Mouse (Mus musculus) midbrain, embryonic 14.5 days (tissue): ENCODE results near the gene 6820408C15Rik. TPM values are rescaled to one million over a fixed set of nuclear protein-coding genes. Genes with fewer than 3 reads are reported as not detected.

Experiments
- ATAC-seq: fragments of 200-750 bp; cut with Nextera tagmentation; 2 replicates; pipeline ENCODE4 v1.8.0; 2017; ENCODE audit warnings: moderate number of reproducible peaks, moderate library complexity; ENCODE audit not compliant: low FRiP score, low TSS enrichment
- DNase-seq: peaks from one replicate; pipeline ENCODE4 v3.0.0-alpha.2; 2015
- H3K27ac ChIP-seq: fragments of 300-500 bp; sonication (generic); replicated peaks from 2 replicates; pipeline ENCODE4 v1.5.1; 2014; ENCODE audit warnings: mild to moderate bottlenecking, low read depth, low read length, moderate library complexity
- H3K27me3 ChIP-seq: fragments of 300-500 bp; sonication (generic); 2 replicates; pipeline ENCODE4 v1.6.1; 2014; ENCODE audit warnings: low read length, control low read depth, mixed read lengths; ENCODE audit not compliant: control insufficient read depth, insufficient read depth
- H3K36me3 ChIP-seq: fragments of 300-500 bp; sonication (generic); 2 replicates; pipeline ENCODE4 v1.6.1; 2014; ENCODE audit warnings: low read length, control low read depth; ENCODE audit not compliant: control insufficient read depth, insufficient read depth
- H3K4me1 ChIP-seq: fragments of 300-500 bp; sonication (generic); 2 replicates; pipeline ENCODE4 v1.6.1; 2014; ENCODE audit warnings: mild to moderate bottlenecking, antibody characterized with exemption, low read length, control low read depth; ENCODE audit not compliant: control insufficient read depth, insufficient read depth
- H3K4me2 ChIP-seq: fragments of 300-500 bp; sonication (generic); 2 replicates; pipeline ENCODE4 v1.6.1; 2014; ENCODE audit warnings: mild to moderate bottlenecking, low read length, moderate library complexity
- H3K4me3 ChIP-seq: fragments of 300-500 bp; sonication (generic); replicated peaks from 2 replicates; pipeline ENCODE4 v1.5.1; 2014; ENCODE audit warnings: low read depth, low read length
- H3K9ac ChIP-seq: fragments of 300-500 bp; sonication (generic); replicated peaks from 2 replicates; pipeline ENCODE4 v1.6.1; 2014; ENCODE audit warnings: mild to moderate bottlenecking, low read length, moderate library complexity
- H3K9me3 ChIP-seq: fragments of 300-500 bp; sonication (generic); 2 replicates; pipeline ENCODE4 v1.6.1; 2016; ENCODE audit warnings: low read length, control low read depth, mixed read lengths; ENCODE audit not compliant: control insufficient read depth
- WGBS: fragments of 180-500 bp; shearing (Covaris S2); extraction: QIAGEN DNeasy Blood & Tissue Kit; methylation state at CpG from one replicate; pipeline ENCODE4 v1.1.7; 2014; 5-methylcytosine and 5-hydroxymethylcytosine counted together
- polyA plus RNA-seq: library from polyadenylated mRNA; unstranded; fragments of >200 nt; fragmentation: Nextera tagmentation; extraction: Ambion mirVana; gene quantifications from 2 replicates; pipeline ENCODE4 v1.2.1, GENCODE M21; 2014

Gene 6820408C15Rik
- polyA plus RNA-seq, result 1.0 and 1.1 TPM in 2 replicates

DNA sequence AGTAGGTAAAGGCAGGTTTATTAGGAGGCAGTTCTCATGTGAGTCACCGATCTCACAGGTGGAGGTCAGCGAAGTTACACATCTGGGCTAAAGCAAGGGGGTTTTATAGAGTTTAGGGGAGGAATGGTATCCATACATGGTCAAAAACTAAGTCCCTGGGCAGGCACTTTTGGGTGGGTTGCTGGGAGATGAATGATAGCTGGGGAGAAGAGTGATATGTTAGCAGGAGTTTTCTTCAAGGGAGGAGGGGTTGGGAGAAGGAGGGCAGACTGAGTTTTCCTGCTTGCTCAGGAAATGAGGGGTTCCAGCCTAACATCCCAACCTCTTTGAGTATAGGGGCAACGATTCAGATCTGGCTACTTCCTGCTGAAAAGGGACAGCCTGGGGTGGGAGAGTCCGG lies at the start of gene 6820408C15Rik:
TSS of gene 6820408C15Rik (plus strand) at position 301 of the 400 bp plus-strand sequence.
- DNase-seq (no peak), ATAC-seq (no peak)
- WGBS, result 29% methylated on average over 4 of the region's 4 CpGs
- 0 out of 2 replicates have a peak, but pooled peaks cover 5% of the 10 kb centered on the region for H3K9me3 ChIP-seq
- H3K4me3 ChIP-seq, result peak within 1 kb of the TSS; percentile 88
- H3K36me3 ChIP-seq, result no peaks in the 10 kb centered on the region
- H3K4me1 ChIP-seq, result peaks cover 32% of the 10 kb centered on the region
- peak within 1 kb of the TSS; percentile 98 for H3K9ac ChIP-seq
- peak within 1 kb of the TSS; percentile 79 for H3K4me2 ChIP-seq
- no peaks in the 10 kb centered on the region for H3K27me3 ChIP-seq
- peak within 1 kb of the TSS; percentile 96 for H3K27ac ChIP-seq

DNA sequence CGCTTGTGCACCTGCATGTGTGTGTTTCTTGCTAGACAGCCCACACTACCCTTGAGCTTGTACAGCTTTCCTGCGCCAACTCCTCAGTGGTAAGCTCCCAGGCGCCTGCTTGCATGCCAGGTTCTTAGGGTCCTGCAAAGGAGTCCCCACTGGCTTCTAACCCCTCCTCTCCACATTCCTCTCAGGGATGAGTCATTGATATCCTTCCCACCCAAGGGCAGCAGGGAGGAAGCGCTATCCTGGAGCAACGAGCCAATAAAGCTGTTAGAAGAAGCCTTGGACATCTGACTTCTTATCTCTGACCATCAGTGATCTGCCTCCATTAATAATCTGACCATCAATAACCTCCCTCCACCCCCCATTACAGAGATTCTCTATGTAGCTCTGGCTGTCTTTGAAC lies 47.5 kb upstream of the 6820408C15Rik start:
- Histone ChIP-seq H3K27me3 (no peaks in the 10 kb centered on the region), H3K9me3 (no peaks in the 10 kb centered on the region), H3K4me3 (no peak overlapping the region), H3K27ac (no peak overlapping the region), H3K4me2 (no peak overlapping the region), H3K9ac (no peak overlapping the region), H3K4me1 (no peaks in the 10 kb centered on the region), H3K36me3 (no peaks in the 10 kb centered on the region)
- 87% methylated on average over 5 of the region's 5 CpGs for WGBS
- DNase-seq, result no peak
- ATAC-seq, result no peak

DNA sequence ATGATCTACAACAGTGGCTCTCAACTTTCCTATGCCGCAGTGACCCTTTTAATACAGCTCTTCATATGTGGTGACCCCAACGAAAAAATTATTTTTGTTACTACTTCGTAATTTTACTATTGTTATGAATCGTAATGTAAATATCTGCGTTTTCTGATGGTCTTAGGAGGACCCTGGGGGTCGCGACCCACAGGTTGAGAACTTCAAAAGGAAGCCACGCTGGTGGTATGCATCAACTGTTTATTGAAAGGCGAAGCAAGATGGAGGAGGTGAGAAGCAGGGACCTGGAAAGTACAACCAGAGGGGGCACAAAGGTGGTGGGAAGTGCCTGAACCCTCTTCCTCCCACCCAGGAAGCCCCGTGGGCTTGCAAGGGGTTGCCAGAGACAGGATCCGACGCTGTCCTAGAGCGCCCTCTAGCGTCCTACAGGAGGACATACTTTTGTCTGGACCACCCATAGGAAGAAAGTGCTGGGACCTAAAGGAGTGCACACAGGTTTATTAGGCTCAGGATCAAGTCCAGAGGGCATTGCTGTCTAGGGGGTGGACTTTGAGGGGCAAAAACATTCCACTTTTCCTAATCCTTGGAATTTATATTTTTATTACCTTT lies 46.8 kb upstream of the 6820408C15Rik start:
- Histone ChIP-seq H3K4me1 (no peaks in the 10 kb centered on the region), H3K4me3 (no peak overlapping the region), H3K27ac (no peak overlapping the region), H3K27me3 (no peaks in the 10 kb centered on the region), H3K9me3 (no peaks in the 10 kb centered on the region), H3K36me3 (no peaks in the 10 kb centered on the region), H3K9ac (no peak overlapping the region), H3K4me2 (no peak overlapping the region)
- ATAC-seq, result no peak
- DNase-seq, result peak; percentile 85
- WGBS, result 31% methylated on average over 14 of the region's 14 CpGs

DNA sequence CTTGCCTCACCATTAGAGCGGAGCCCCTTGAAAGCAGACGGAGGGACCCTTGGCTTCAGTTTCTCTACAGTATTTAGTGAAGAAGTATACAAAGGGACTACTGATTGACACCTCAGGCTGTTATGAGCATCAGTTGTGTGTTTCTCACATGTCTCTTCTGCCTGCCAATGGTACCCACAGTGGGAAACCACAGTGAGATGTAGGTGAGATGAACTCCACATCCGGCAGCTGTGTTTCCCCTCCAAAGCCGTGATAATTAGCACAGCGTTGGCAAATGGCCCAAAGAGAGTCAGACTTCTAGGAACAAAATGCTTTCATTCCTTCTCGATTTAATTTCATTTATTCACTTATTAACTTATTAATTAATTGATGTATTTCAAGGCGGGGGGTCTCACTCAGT lies 43.3 kb upstream of the 6820408C15Rik start:
- Histone ChIP-seq H3K27ac (no peak overlapping the region), H3K4me3 (no peak overlapping the region), H3K4me1 (peaks cover 32% of the 10 kb centered on the region), H3K9me3 (no peaks in the 10 kb centered on the region), H3K9ac (no peak overlapping the region), H3K36me3 (no peaks in the 10 kb centered on the region), H3K4me2 (no peak overlapping the region), H3K27me3 (no peaks in the 10 kb centered on the region)
- ATAC-seq, result no peak
- WGBS, result 85% methylated on average over 7 of the region's 7 CpGs
- no peak for DNase-seq

DNA sequence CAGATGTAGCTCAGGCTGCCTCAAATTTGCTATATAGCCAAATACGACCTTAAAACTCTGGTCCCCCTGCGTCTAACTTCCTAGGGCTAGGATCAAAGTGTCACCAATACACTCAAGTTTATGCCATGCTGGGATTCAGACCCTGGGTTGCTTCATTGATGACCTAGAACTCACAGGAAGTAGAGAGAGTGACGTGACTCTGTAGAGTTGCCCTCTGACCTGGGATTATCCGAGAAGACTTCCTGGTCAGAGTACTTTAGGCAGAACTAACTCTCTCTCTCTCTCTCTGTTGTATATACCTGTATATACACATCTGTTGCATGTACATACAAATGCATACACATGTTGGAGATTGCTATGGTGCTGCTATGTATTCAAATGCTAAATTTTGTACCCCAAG lies 42.7 kb upstream of the 6820408C15Rik start:
- H3K9ac ChIP-seq, result no peak overlapping the region
- no peak overlapping the region for H3K27ac ChIP-seq
- ATAC-seq (no peak), DNase-seq (no peak)
- H3K27me3 ChIP-seq, result no peaks in the 10 kb centered on the region
- H3K9me3 ChIP-seq, result no peaks in the 10 kb centered on the region
- no peak overlapping the region for H3K4me2 ChIP-seq
- H3K36me3 ChIP-seq, result no peaks in the 10 kb centered on the region
- no peak overlapping the region for H3K4me3 ChIP-seq
- WGBS, result 74% methylated on average over 4 of the region's 4 CpGs
- peaks cover 32% of the 10 kb centered on the region for H3K4me1 ChIP-seq

DNA sequence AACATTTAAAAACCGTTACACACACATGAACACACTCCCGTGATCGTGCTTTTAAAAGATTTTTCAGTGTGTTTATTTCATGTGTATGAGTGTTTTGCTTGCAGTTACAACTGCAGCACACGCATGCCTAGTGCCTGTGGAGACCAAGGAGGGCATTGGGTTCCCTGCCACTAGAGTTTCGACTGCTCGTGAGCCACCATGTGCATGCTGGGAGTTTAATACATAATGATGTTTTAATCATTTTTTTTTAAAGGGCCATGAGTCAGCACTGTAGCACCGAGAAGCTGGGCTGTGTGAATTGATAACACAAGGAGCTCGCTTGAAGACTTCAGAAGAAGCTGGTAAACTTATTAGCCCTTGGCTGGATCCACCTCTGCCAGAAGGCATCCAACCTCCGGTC lies 41.8 kb upstream of the 6820408C15Rik start:
- ATAC-seq, result no peak

DNA sequence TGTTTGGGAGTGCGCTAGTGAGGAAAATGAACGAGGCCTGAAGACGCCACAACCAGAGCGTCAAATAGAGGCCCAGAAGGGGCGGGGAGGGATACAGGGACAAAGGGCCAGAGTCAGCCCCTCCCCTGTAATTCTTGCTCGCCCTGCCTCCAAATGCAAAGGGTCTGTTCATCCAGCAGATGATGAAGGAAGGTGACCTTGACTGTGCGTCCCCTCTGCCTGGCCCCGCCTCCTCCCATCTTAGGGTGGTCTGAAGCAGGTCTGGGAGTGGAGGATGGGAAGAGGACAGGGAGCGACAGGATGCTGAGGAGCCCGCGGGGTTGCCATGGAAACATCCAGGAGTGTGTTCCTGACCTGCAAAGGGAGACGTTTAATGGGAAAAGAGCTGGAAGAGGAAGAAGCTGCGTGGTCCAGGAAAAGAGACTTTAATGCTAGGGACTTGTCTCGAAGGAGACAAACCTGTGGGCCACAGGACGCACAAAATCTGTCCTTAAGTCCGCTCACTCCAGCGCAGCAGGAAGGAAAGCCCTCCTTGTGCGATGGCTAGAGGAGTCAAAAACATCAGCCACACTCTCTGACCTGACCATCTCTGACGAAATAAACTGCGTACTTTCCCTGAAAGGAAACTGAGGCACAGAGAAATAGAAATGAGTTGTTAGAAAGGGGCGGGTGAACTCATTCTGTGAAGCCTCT lies 39.6 kb upstream of the 6820408C15Rik start:
- peak overlapping the region; percentile 70 for H3K4me2 ChIP-seq
- H3K9ac ChIP-seq, result peak overlapping the region; percentile 54
- peaks cover 32% of the 10 kb centered on the region for H3K4me1 ChIP-seq
- under 1% methylated on average over 21 of the region's 21 CpGs for WGBS
- no peaks in the 10 kb centered on the region for H3K27me3 ChIP-seq
- no peaks in the 10 kb centered on the region for H3K36me3 ChIP-seq
- no peaks in the 10 kb centered on the region for H3K9me3 ChIP-seq
- H3K4me3 ChIP-seq, result peak overlapping the region; percentile 35
- DNase-seq (peak; percentile 92), ATAC-seq (peak; percentile 86)
- H3K27ac ChIP-seq, result peak overlapping the region; percentile 95

More for the DNA sequence above, 41.8 kb upstream of the 6820408C15Rik start:
- no peak for DNase-seq
- Histone ChIP-seq H3K4me1 (peaks cover 32% of the 10 kb centered on the region), H3K4me3 (no peak overlapping the region), H3K27ac (no peak overlapping the region), H3K9ac (no peak overlapping the region), H3K9me3 (no peaks in the 10 kb centered on the region), H3K27me3 (no peaks in the 10 kb centered on the region), H3K4me2 (no peak overlapping the region), H3K36me3 (no peaks in the 10 kb centered on the region)
- WGBS, result 82% methylated on average over 9 of the region's 9 CpGs

DNA sequence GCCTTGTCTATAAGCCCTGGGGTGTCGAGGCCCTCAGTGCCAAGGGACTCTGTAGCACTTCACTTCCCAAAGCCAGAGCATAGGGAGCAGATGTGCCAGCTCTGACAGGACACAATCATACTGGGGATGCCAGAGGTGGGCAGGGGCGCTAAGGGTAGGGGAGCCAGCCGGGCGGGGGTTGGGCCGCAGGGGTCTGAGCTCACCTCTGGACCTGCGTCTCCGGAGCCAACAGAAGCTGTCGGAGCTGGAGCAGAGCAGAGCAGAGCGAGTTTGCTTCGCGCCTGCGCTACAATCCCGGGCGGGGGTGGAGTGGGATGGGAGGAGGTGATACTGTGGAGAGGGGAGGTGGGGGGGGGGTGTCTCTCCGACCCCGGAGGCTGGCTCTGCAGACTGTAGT lies 39.0 kb upstream of the 6820408C15Rik start, which contains the start of gene Nrsn2:
TSS of gene Nrsn2 (minus strand) at position 294 of the 397 bp plus-strand sequence.
- Histone ChIP-seq H3K9ac (peak within 1 kb of the TSS; percentile 54), H3K4me1 (peaks cover 32% of the 10 kb centered on the region), H3K36me3 (no peaks in the 10 kb centered on the region), H3K27ac (peak within 1 kb of the TSS; percentile 95), H3K27me3 (no peaks in the 10 kb centered on the region), H3K9me3 (no peaks in the 10 kb centered on the region), H3K4me2 (peak within 1 kb of the TSS; percentile 70), H3K4me3 (peak within 1 kb of the TSS; percentile 35)
- DNase-seq, result peak; percentile 82
- peak; percentile 77 for ATAC-seq
- 2% methylated on average over 16 of the region's 16 CpGs for WGBS

DNA sequence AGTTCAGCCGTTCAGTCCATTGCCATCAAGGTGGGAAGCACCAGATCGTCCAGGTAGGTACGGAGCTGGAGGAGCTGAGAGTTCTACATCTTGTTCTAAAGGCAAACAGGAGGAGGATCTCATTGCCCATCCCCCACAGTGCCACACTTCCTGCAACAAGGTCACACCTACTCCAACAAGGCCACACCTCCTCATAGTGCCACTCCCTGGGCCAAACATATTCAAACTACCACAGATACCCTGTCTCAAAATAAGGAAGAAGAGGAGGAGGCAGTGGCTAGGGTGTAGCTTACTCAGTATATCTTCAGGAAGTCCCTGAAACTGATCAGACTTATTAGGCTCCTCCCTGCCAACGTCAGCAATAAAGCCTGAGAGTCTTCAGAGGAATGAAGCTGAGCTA lies 31.2 kb upstream of the 6820408C15Rik start:
- H3K27me3 ChIP-seq, result no peaks in the 10 kb centered on the region
- no peak overlapping the region for H3K4me2 ChIP-seq
- ATAC-seq, result no peak
- H3K4me1 ChIP-seq, result no peaks in the 10 kb centered on the region
- H3K36me3 ChIP-seq, result no peaks in the 10 kb centered on the region
- DNase-seq, result no peak
- H3K27ac ChIP-seq, result no peak overlapping the region
- no peaks in the 10 kb centered on the region for H3K9me3 ChIP-seq
- 89% methylated on average over 4 of the region's 4 CpGs for WGBS
- no peak overlapping the region for H3K9ac ChIP-seq
- no peak overlapping the region for H3K4me3 ChIP-seq
